Mouse (Mus musculus): ENCODE data around the gene Erbb3.

DNA sequence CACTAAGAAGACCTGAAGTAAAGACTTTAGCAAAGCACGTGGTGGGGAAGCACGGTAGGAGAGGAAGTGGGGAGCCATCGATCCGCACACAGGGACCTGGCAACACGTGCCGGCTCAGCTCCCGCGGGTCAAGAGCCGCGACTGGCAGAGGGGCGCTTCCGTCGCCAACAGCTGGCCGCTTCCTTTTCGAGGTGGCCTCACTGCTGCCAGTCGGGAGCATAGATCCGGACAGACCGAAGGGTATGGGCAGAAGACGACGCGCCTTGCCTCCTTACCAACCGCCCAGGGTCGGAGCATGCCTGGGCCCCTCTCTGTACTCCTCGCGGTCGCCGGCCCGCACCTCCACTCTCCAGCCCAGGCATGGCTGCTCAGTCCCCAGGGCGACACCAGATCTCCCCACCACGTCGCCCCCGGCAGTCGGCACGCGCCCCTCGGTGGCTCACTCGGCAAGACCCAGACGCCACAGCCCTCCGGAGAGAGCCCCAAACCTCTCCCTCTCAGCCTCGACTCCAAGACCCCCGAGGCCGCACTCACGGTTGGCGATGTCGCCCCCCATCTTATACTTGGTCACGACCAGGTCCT lies 24.2 kb downstream of the Erbb3 start:
- TF ChIP-seq CTCF (IDR thresholded peaks at IDR 0.05; ENCODE audit: low read depth, low read length) (no peak), POLR2AphosphoS5 (IDR thresholded peaks at IDR 0.05; ENCODE audit: insufficient replicate concordance, low read depth, low read length) (no peak), GATA2 (IDR thresholded peaks at IDR 0.05; ENCODE audit: borderline replicate concordance, low read depth, low read length) (no peak), TAL1 (conservative IDR thresholded peaks at IDR 0.05; ENCODE audit: low read depth, low read length) (no peak)
